Comparison of ENCODE assay signal across 21 mouse cellular contexts in the genomic region with DNA sequence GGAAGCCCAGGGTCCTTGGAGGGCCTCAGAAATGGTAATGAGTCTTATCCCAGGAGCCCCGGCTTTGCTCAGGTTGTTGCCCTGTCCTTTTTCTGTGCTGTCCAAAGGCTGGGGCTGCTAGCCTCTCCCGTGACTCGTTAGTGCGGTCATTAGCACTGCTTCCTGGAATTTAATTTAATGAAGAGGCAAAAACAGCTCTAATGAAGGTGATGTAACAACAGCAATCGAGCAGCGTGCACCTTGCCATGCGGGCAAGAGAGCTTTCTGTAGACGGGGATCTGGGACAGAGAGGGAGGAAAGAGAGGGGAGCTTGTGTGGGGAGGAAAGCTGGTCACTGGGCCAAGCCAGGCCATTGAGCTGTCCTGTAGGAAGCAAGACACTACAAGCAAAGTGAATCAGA. TPM values are rescaled to one million over a fixed set of nuclear protein-coding genes. Genes with fewer than 3 reads are reported as not detected.
A peak's percentile ranks its signal among the peaks of the same experiment; 100 is the strongest.
DNase-seq lines count a peak whose midpoint lies in the region; ATAC-seq and TF ChIP-seq lines count a peak whose summit lies in the region.
"Had no signal": no experiment of that assay in that cellular context is flagged by ENCODE, and none has a peak within 500 bp of the region (broad histone marks: within the 10 kb centered on the region; RNA-seq: fewer than 3 reads in every experiment).

No protein-coding gene starts in this region.

- H3K79me2 ChIP-seq in macrophage (ENCODE audit: inconsistent target): no peaks in the 10 kb centered on the region; the same call in 1 of the 2 replicates

- no peak overlapping the region; the same call in 1 of the 2 replicates for H3K9ac ChIP-seq in midbrain, embryonic 12.5 days (replicated peaks)
- no peak overlapping the region for H3K9ac ChIP-seq in midbrain, embryonic 14.5 days (replicated peaks; ENCODE audit: low read length)

- H3K27me3 ChIP-seq in midbrain, embryonic 12.5 days: no peaks in the 10 kb centered on the region
- H3K27me3 ChIP-seq in midbrain, embryonic 14.5 days (ENCODE audit: control insufficient read depth, insufficient read depth, low read length): no peaks in the 10 kb centered on the region
- no peaks in the 10 kb centered on the region for H3K27me3 ChIP-seq in cerebellum, adult 2 months (ENCODE audit: control insufficient read depth, insufficient read depth, low read length)

- peak overlapping the region; percentile 39; the same call in 1 of the 2 replicates for H3K27ac ChIP-seq in midbrain, embryonic 12.5 days (replicated peaks)
- H3K27ac ChIP-seq in midbrain, embryonic 14.5 days (replicated peaks; ENCODE audit: low read depth, low read length): no peak overlapping the region
- peak overlapping the region; percentile 90 for H3K27ac ChIP-seq in bone marrow macrophage, adult 2 months (ENCODE audit: insufficient read depth, low read depth, low read length)
- H3K27ac ChIP-seq in macrophage: peak overlapping the region; percentile 89
- H3K27ac ChIP-seq in cerebellum, adult 2 months (ENCODE audit: insufficient read depth, low read length): no peak overlapping the region

- intact Hi-C loops in heart, postnatal 25 days (cut with DNase I): no loop called here

- no peaks in the 10 kb centered on the region for H3K36me3 ChIP-seq in midbrain, embryonic 12.5 days
- no peaks in the 10 kb centered on the region for H3K36me3 ChIP-seq in midbrain, embryonic 14.5 days (ENCODE audit: control insufficient read depth, insufficient read depth, low read length)
- no peaks in the 10 kb centered on the region for H3K36me3 ChIP-seq in macrophage (ENCODE audit: inconsistent target)

- no peak for TF ChIP-seq CTCF in bone marrow macrophage, adult 2 months (IDR thresholded peaks at IDR 0.05; ENCODE audit: low read depth, low read length)
- no peak for TF ChIP-seq CTCF in cerebellum, adult 2 months (IDR thresholded peaks at IDR 0.05; ENCODE audit: borderline replicate concordance, insufficient read depth, low read depth, low read length)

- peak; percentile 89 for DNase-seq in heart, adult 11 months
- DNase-seq in heart, postnatal 25 days (ENCODE audit: low spot score): no peak
- no peak for DNase-seq in midbrain, embryonic 14.5 days
- DNase-seq in frontal cortex, postnatal 10 days (ENCODE audit: low spot score in 2 of 2): no peak
- no peak for DNase-seq in cerebellum, adult 2 months
- DNase-seq: adrenal gland, adult 8-10 months; B cell, adult 2 months; cerebellum, postnatal 10 days; heart, postnatal 14 days; liver; lung, adult 18-20 months; lung, postnatal 36 days; right cerebral cortex, adult 18-20 months had no signal

- no peak for ATAC-seq in midbrain, embryonic 12.5 days (ENCODE audit: low FRiP score, low read depth)
- no peak for ATAC-seq in midbrain, embryonic 14.5 days (ENCODE audit: low FRiP score, low TSS enrichment)
- ATAC-seq: midbrain, embryonic 16.5 days had no signal

- no peak for TF ChIP-seq POLR2A in bone marrow macrophage, adult 2 months (IDR thresholded peaks at IDR 0.05; ENCODE audit: borderline replicate concordance, low read depth, low read length)
- TF ChIP-seq POLR2A in cerebellum, adult 2 months (IDR thresholded peaks at IDR 0.05; ENCODE audit: borderline replicate concordance, insufficient read depth, low read length): no peak

- H3K4me1 ChIP-seq in midbrain, embryonic 12.5 days: peaks cover 48% of the 10 kb centered on the region
- H3K4me1 ChIP-seq in midbrain, embryonic 14.5 days (ENCODE audit: control insufficient read depth, insufficient read depth, low read length): peaks cover 16% of the 10 kb centered on the region
- H3K4me1 ChIP-seq in bone marrow macrophage, adult 2 months (ENCODE audit: control insufficient read depth, insufficient read depth, low read length): peaks cover 33% of the 10 kb centered on the region
- no peaks in the 10 kb centered on the region for H3K4me1 ChIP-seq in cerebellum, adult 2 months (ENCODE audit: control insufficient read depth, insufficient read depth, low read length)

- no peak overlapping the region for H3K4me2 ChIP-seq in midbrain, embryonic 12.5 days (replicated peaks)
- no peak overlapping the region for H3K4me2 ChIP-seq in midbrain, embryonic 14.5 days (ENCODE audit: low read length)

- no peak overlapping the region for H3K4me3 ChIP-seq in midbrain, embryonic 12.5 days
- H3K4me3 ChIP-seq in midbrain, embryonic 14.5 days (replicated peaks; ENCODE audit: low read depth, low read length): no peak overlapping the region
- no peak overlapping the region for H3K4me3 ChIP-seq in bone marrow macrophage, adult 2 months (ENCODE audit: insufficient read depth, low read length)
- H3K4me3 ChIP-seq in macrophage (ENCODE audit: inconsistent target): no peak overlapping the region
- no peak overlapping the region for H3K4me3 ChIP-seq in cerebellum, adult 2 months (replicated peaks; ENCODE audit: insufficient read depth, low read depth, low read length)
- H3K4me3 ChIP-seq: erythroblast, embryonic 14.5 days had no signal

- H3K9me3 ChIP-seq in midbrain, embryonic 12.5 days: no peaks in the 10 kb centered on the region
- H3K9me3 ChIP-seq in midbrain, embryonic 14.5 days (ENCODE audit: control insufficient read depth, low read length): no peaks in the 10 kb centered on the region

- 34% methylated on average over 8 of the region's 8 CpGs for WGBS in midbrain, embryonic 12.5 days
- WGBS in midbrain, embryonic 14.5 days: 38% methylated on average over 8 of the region's 8 CpGs
- 89% methylated on average over 8 of the region's 8 CpGs for WGBS in macrophage (ENCODE audit: missing documents)
- 56% methylated on average over 8 of the region's 8 CpGs for WGBS in cerebellum, adult 2 months

RNA-seq across cellular contexts. Expression of gene Gnai2, which starts 6.5 kb away (rescaled TPM):
- 100 to 1,000 TPM; 241 to 257 TPM for total RNA-seq in heart, postnatal 25 days (2021)
- polyA plus RNA-seq in midbrain, embryonic 12.5 days (2016; fragmentation: Nextera tagmentation; extraction: Ambion mirVana): 635 and 641 TPM in 2 replicates
- 284 and 326 TPM in 2 replicates for polyA plus RNA-seq in midbrain, embryonic 14.5 days (2014; fragmentation: Nextera tagmentation; extraction: Ambion mirVana)
- polyA plus RNA-seq in bone marrow macrophage, adult 2 months (2012; ENCODE audit: insufficient read depth, insufficient read length, missing spikeins): 994 and 1,017 TPM in 2 replicates
- total RNA-seq in macrophage (2018; cell fraction: chromatin; rRNA removed): 100 to 1,000 TPM in 23 of 26 experiments, 10 to 100 TPM in 3; 71.0 to 453 (median 221) TPM
- 100 to 1,000 TPM; 541 to 697 (median 633) TPM for total RNA-seq in macrophage (2018; cell fraction: cytosol; rRNA removed)
- total RNA-seq in macrophage (2018; cell fraction: nucleus; rRNA removed): 100 to 1,000 TPM; 118 to 431 (median 271) TPM
- polyA plus RNA-seq in macrophage (2018): 624 to 802 TPM (median 682 TPM) in 3 replicates
- 273 and 301 TPM in 2 replicates for polyA plus RNA-seq in cerebellum, adult 2 months (2012; rRNA removed)

RNA-seq across cellular contexts. Expression of gene Slc38a3, which starts 27.7 kb away (rescaled TPM):
- total RNA-seq in heart, postnatal 25 days (2021): 10 to 100 TPM; 62.0 to 69.7 TPM
- polyA plus RNA-seq in midbrain, embryonic 12.5 days (2016; fragmentation: Nextera tagmentation; extraction: Ambion mirVana): 13.9 and 14.8 TPM in 2 replicates
- 20.4 and 31.9 TPM in 2 replicates for polyA plus RNA-seq in midbrain, embryonic 14.5 days (2014; fragmentation: Nextera tagmentation; extraction: Ambion mirVana)
- not detected in 2 replicates for polyA plus RNA-seq in bone marrow macrophage, adult 2 months (2012; ENCODE audit: insufficient read depth, insufficient read length, missing spikeins)
- not detected for total RNA-seq in macrophage (2018; cell fraction: chromatin; rRNA removed)
- not detected for total RNA-seq in macrophage (2018; cell fraction: cytosol; rRNA removed)
- not detected for total RNA-seq in macrophage (2018; cell fraction: nucleus; rRNA removed)
- polyA plus RNA-seq in macrophage (2018): not detected in 3 replicates
- 145 and 152 TPM in 2 replicates for polyA plus RNA-seq in cerebellum, adult 2 months (2012; rRNA removed)
- total RNA-seq: neutrophil, adult 5-6 weeks had no signal

RNA-seq across cellular contexts. Expression of gene Sema3b, which starts 32.6 kb away (rescaled TPM):
- 10 to 100 TPM; 15.0 to 17.8 TPM for total RNA-seq in heart, postnatal 25 days (2021)
- polyA plus RNA-seq in midbrain, embryonic 12.5 days (2016; fragmentation: Nextera tagmentation; extraction: Ambion mirVana): 3.2 TPM in 2 replicates
- polyA plus RNA-seq in midbrain, embryonic 14.5 days (2014; fragmentation: Nextera tagmentation; extraction: Ambion mirVana): 1.5 and 3.2 TPM in 2 replicates
- not detected in 2 replicates for polyA plus RNA-seq in bone marrow macrophage, adult 2 months (2012; ENCODE audit: insufficient read depth, insufficient read length, missing spikeins)
- total RNA-seq in macrophage (2018; cell fraction: chromatin; rRNA removed): 1 to 10 TPM in 3 of 26 experiments, under 1 TPM in 14, not detected in 9; 0.17 to 2.2 (median 0.60) TPM
- total RNA-seq in macrophage (2018; cell fraction: cytosol; rRNA removed): under 1 TPM in 3 of 26 experiments, not detected in 23; 0.03 to 0.14 (median 0.06) TPM
- 1 to 10 TPM in 1 of 26 experiments, under 1 TPM in 4, not detected in 21; 0.11 to 1.0 (median 0.30) TPM for total RNA-seq in macrophage (2018; cell fraction: nucleus; rRNA removed)
- not detected in 3 replicates for polyA plus RNA-seq in macrophage (2018)
- 3.9 and 6.4 TPM in 2 replicates for polyA plus RNA-seq in cerebellum, adult 2 months (2012; rRNA removed)
- polyA plus RNA-seq: erythroblast, embryonic 14.5 days had no signal

RNA-seq across cellular contexts. Expression of gene Gnat1, which starts 37.8 kb away (rescaled TPM):
- total RNA-seq in heart, postnatal 25 days (2021): not detected
- polyA plus RNA-seq in midbrain, embryonic 12.5 days (2016; fragmentation: Nextera tagmentation; extraction: Ambion mirVana): 1.9 and 2.7 TPM in 2 replicates
- 0.97 and 2.0 TPM in 2 replicates for polyA plus RNA-seq in midbrain, embryonic 14.5 days (2014; fragmentation: Nextera tagmentation; extraction: Ambion mirVana)
- polyA plus RNA-seq in bone marrow macrophage, adult 2 months (2012; ENCODE audit: insufficient read depth, insufficient read length, missing spikeins): not detected in 2 replicates
- 1 to 10 TPM in 8 of 26 experiments, not detected in 18; 2.2 to 2.9 (median 2.5) TPM for total RNA-seq in macrophage (2018; cell fraction: chromatin; rRNA removed)
- total RNA-seq in macrophage (2018; cell fraction: cytosol; rRNA removed): under 1 TPM in 1 of 26 experiments, not detected in 25; 0.14 TPM
- total RNA-seq in macrophage (2018; cell fraction: nucleus; rRNA removed): 1 to 10 TPM in 4 of 26 experiments, not detected in 22; 1.4 to 4.9 (median 1.9) TPM
- not detected in 3 replicates for polyA plus RNA-seq in macrophage (2018)
- 0.15 and 0.36 TPM in 2 replicates for polyA plus RNA-seq in cerebellum, adult 2 months (2012; rRNA removed)
- total RNA-seq: gastrocnemius, adult 8-10 months; heart, adult 8-10 months; heart, postnatal 14 days; neutrophil, adult 5-6 weeks had no signal
- polyA plus RNA-seq: erythroblast, embryonic 14.5 days had no signal

RNA-seq across cellular contexts. Expression of gene Ifrd2, which starts 54.2 kb away (rescaled TPM):
- total RNA-seq in heart, postnatal 25 days (2021): 10 to 100 TPM; 44.6 to 45.8 TPM
- 20.1 and 21.1 TPM in 2 replicates for polyA plus RNA-seq in midbrain, embryonic 12.5 days (2016; fragmentation: Nextera tagmentation; extraction: Ambion mirVana)
- 14.5 and 15.7 TPM in 2 replicates for polyA plus RNA-seq in midbrain, embryonic 14.5 days (2014; fragmentation: Nextera tagmentation; extraction: Ambion mirVana)
- 8.2 and 8.6 TPM in 2 replicates for polyA plus RNA-seq in bone marrow macrophage, adult 2 months (2012; ENCODE audit: insufficient read depth, insufficient read length, missing spikeins)
- 10 to 100 TPM in 7 of 26 experiments, 1 to 10 TPM in 19; 2.6 to 17.1 (median 7.9) TPM for total RNA-seq in macrophage (2018; cell fraction: chromatin; rRNA removed)
- 10 to 100 TPM in 1 of 26 experiments, 1 to 10 TPM in 25; 3.3 to 10.4 (median 6.3) TPM for total RNA-seq in macrophage (2018; cell fraction: cytosol; rRNA removed)
- total RNA-seq in macrophage (2018; cell fraction: nucleus; rRNA removed): 10 to 100 TPM in 6 of 26 experiments, 1 to 10 TPM in 20; 2.1 to 27.4 (median 5.2) TPM
- 4.4 to 25.0 TPM (median 10.0 TPM) in 3 replicates for polyA plus RNA-seq in macrophage (2018)
- 20.2 and 23.4 TPM in 2 replicates for polyA plus RNA-seq in cerebellum, adult 2 months (2012; rRNA removed)

Comparison
In these comparisons a context has a peak if more than half of its experiments do, and no peak if none do; other contexts are left out.
1. H3K27ac ChIP-seq: peak in midbrain, embryonic 12.5 days (single experiment), bone marrow macrophage, adult 2 months (single experiment) and macrophage (single experiment); none in midbrain, embryonic 14.5 days (single experiment) and cerebellum, adult 2 months (single experiment).
2. RNA of gene Slc38a3, which starts 27.7 kb away (polyA plus RNA-seq): 145 to 152 TPM in cerebellum, adult 2 months, 20.4 to 31.9 TPM in midbrain, embryonic 14.5 days and 13.9 to 14.8 TPM in midbrain, embryonic 12.5 days; not detected in bone marrow macrophage, adult 2 months and not detected in macrophage; every median in the first group is over 10 times any median in the second.